Mouse (Mus musculus) yolk sac, embryonic 10.5 days (tissue): ENCODE results near the gene Olfr482.

Experiments used
- DNase-seq: peaks from one replicate; pipeline ENCODE4 v3.0.0-alpha.2; 2017; ENCODE audit warnings: low spot score

The Olfr482 gene

GRCm38 (mm10) chr7:108097486-108097885 is at the start of gene Olfr482:
Olfr482 (minus strand) TSS chr7:108097586.
- no peak for DNase-seq

GRCm38 (mm10) chr7:108127349-108127748 is 30.0 kb upstream of the Olfr482 start, which contains the start of gene Olfr484:
Olfr484 (minus strand) TSS chr7:108127449.
- DNase-seq, result no peak

GRCm38 (mm10) chr7:108121416-108121815 is 24.0 kb upstream of the Olfr482 start:
- DNase-seq, result no peak

- DNase-seq, result no peak
Measured at GRCm38 (mm10) chr7:108120681-108121080, 23.3 kb upstream of the Olfr482 start.

GRCm38 (mm10) chr7:108100549-108100948 is 3.2 kb upstream of the Olfr482 start, which contains the start of gene Olfr483:
Olfr483 (plus strand) TSS chr7:108100849.
- DNase-seq, result no peak

- no peak for DNase-seq
Measured at GRCm38 (mm10) chr7:108079555-108079954, 17.8 kb downstream of the Olfr482 start, which contains the start of gene Olfr481. Olfr481 (plus strand) TSS chr7:108079855.

- no peak for DNase-seq
Measured at GRCm38 (mm10) chr7:108067246-108067645, 30.1 kb downstream of the Olfr482 start, which contains the start of gene Olfr480. Olfr480 (minus strand) TSS chr7:108067346.

- DNase-seq, result no peak
Measured at GRCm38 (mm10) chr7:108050393-108050792, 47.0 kb downstream of the Olfr482 start, which contains the start of gene Olfr479. Olfr479 (plus strand) TSS chr7:108050693.
